Mouse (Mus musculus) megakaryocyte, embryonic 14.5 days (primary cell): ENCODE data around the gene Gng12.

ENCODE experiments used
- FLI1 ChIP-seq: IDR thresholded peaks from 2 replicates; pipeline ENCODE4 v1.6.1; 2012; ENCODE audit warnings: low read length, inconsistent platforms, mixed read lengths
- GATA1 ChIP-seq: IDR thresholded peaks from 3 replicates; pipeline ENCODE4 v1.6.1; 2012; ENCODE audit warnings: mixed read lengths, low read length, inconsistent platforms, borderline replicate concordance

DNA sequence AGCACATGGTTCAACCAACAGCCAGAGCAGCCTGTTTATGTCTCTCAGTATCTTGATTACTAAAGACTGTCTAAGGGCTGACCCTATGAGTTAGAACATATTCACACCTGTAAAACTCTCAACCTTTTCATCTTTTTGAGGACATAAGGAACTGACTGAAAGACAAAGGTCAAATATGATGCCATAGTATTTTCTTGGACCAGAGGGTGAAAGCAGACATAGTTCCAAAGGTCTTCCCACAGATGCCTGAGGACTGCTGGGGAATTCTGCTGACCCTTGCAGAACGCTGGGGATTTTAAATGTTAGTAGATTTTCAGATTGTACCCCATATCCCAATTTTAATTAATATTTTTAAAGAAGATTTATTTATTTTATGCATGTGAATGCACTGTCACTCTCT lies 37.8 kb upstream of the Gng12 start:
- TF ChIP-seq GATA1, result no peak
- TF ChIP-seq FLI1, result no peak
